In genomic region chr12:75557813-75558212, GRCm38 (mm10) we compare ENCODE assay signal across 8 mouse cellular contexts. TPM values are rescaled to one million over a fixed set of nuclear protein-coding genes. Genes with fewer than 3 reads are reported as not detected.
DNase-seq lines count a peak whose midpoint lies in the region; ATAC-seq and TF ChIP-seq lines count a peak whose summit lies in the region.

No protein-coding gene starts in this region.

- no peaks in the 10 kb centered on the region for H3K36me3 ChIP-seq in heart, embryonic 12.5 days
- H3K36me3 ChIP-seq in lung, embryonic 14.5 days (ENCODE audit: insufficient read depth): no peaks in the 10 kb centered on the region; the same call in 1 of the 2 replicates
- no peaks in the 10 kb centered on the region for H3K36me3 ChIP-seq in midbrain, embryonic 15.5 days (replicated peaks)
- H3K36me3 ChIP-seq in intestine, postnatal 0 days (ENCODE audit: control insufficient read depth, insufficient read depth): no peaks in the 10 kb centered on the region

- TF ChIP-seq CTCF in lung, embryonic 14.5 days (IDR thresholded peaks at IDR 0.05; ENCODE audit: low read depth): no peak
- no peak for TF ChIP-seq CTCF in intestine, postnatal 0 days (IDR thresholded peaks at IDR 0.05; ENCODE audit: low read depth)

- 0 out of 2 replicates have a peak overlapping the region, but pooled peaks have one; percentile 6 for H3K27ac ChIP-seq in heart, embryonic 12.5 days (ENCODE audit: poor library complexity, severe bottlenecking)
- peak overlapping the region; percentile 30; the same call in 1 of the 2 replicates for H3K27ac ChIP-seq in lung, embryonic 14.5 days (ENCODE audit: low read depth)
- peak overlapping the region; percentile 55; the same call in 1 of the 2 replicates for H3K27ac ChIP-seq in midbrain, embryonic 15.5 days
- no peak overlapping the region for H3K27ac ChIP-seq in intestine, postnatal 0 days (ENCODE audit: low read depth, low read length)

- no peak overlapping the region for H3K4me3 ChIP-seq in heart, embryonic 12.5 days
- H3K4me3 ChIP-seq in lung, embryonic 14.5 days (ENCODE audit: low read depth, low read length): no peak overlapping the region
- no peak overlapping the region for H3K4me3 ChIP-seq in midbrain, embryonic 15.5 days
- no peak overlapping the region for H3K4me3 ChIP-seq in intestine, postnatal 0 days (ENCODE audit: low read depth, low read length)

- H3K9ac ChIP-seq in heart, embryonic 12.5 days: no peak overlapping the region
- no peak overlapping the region for H3K9ac ChIP-seq in lung, embryonic 14.5 days
- no peak overlapping the region for H3K9ac ChIP-seq in midbrain, embryonic 15.5 days
- no peak overlapping the region for H3K9ac ChIP-seq in intestine, postnatal 0 days (ENCODE audit: low read depth, low read length)

- intact Hi-C loops in heart, postnatal 25 days (cut with DNase I): no loop called here

- no peak overlapping the region for H3K4me2 ChIP-seq in heart, embryonic 12.5 days
- no peak overlapping the region for H3K4me2 ChIP-seq in lung, embryonic 14.5 days
- no peak overlapping the region for H3K4me2 ChIP-seq in midbrain, embryonic 15.5 days
- no peak overlapping the region for H3K4me2 ChIP-seq in intestine, postnatal 0 days (replicated peaks; ENCODE audit: low read depth)

- 72% methylated on average over 2 of the region's 2 CpGs for WGBS in heart, embryonic 12.5 days
- 72% methylated on average over 2 of the region's 2 CpGs for WGBS in lung, embryonic 14.5 days
- WGBS in midbrain, embryonic 15.5 days: 45% methylated on average over 2 of the region's 2 CpGs
- WGBS in intestine, postnatal 0 days: 74% methylated on average over 2 of the region's 2 CpGs

- DNase-seq in heart, postnatal 25 days (ENCODE audit: low spot score): no peak
- no peak for DNase-seq in lung, embryonic 14.5 days
- DNase-seq in lung, postnatal 25 days (ENCODE audit: low spot score): no peak
- DNase-seq in cerebellum, adult 9-11 months: peak; percentile 94
- no peak for DNase-seq in left cerebral cortex, adult 8-10 months (ENCODE audit: low spot score in 2 of 2)

- peaks cover 70% of the 10 kb centered on the region for H3K4me1 ChIP-seq in heart, embryonic 12.5 days (replicated peaks)
- H3K4me1 ChIP-seq in lung, embryonic 14.5 days (ENCODE audit: insufficient read depth): peaks cover 9% of the 10 kb centered on the region
- H3K4me1 ChIP-seq in midbrain, embryonic 15.5 days: peaks cover 24% of the 10 kb centered on the region; the same call in 1 of the 2 replicates
- no peaks in the 10 kb centered on the region for H3K4me1 ChIP-seq in intestine, postnatal 0 days (replicated peaks; ENCODE audit: control insufficient read depth, insufficient read depth, low read length)

- no peaks in the 10 kb centered on the region for H3K9me3 ChIP-seq in heart, embryonic 12.5 days (replicated peaks)
- no peaks in the 10 kb centered on the region for H3K9me3 ChIP-seq in lung, embryonic 14.5 days (ENCODE audit: low read depth, low read length)
- no peaks in the 10 kb centered on the region for H3K9me3 ChIP-seq in midbrain, embryonic 15.5 days
- no peaks in the 10 kb centered on the region for H3K9me3 ChIP-seq in intestine, postnatal 0 days (ENCODE audit: control insufficient read depth)

- ATAC-seq in heart, embryonic 12.5 days (ENCODE audit: insufficient number of reproducible peaks, low FRiP score): no peak
- no peak for ATAC-seq in lung, embryonic 14.5 days (ENCODE audit: insufficient read depth)
- peak; percentile 13; the same call in 1 of the 2 replicates for ATAC-seq in midbrain, embryonic 15.5 days (replicated peaks)
- no peak for ATAC-seq in intestine, postnatal 0 days

- no peaks in the 10 kb centered on the region for H3K27me3 ChIP-seq in heart, embryonic 12.5 days (replicated peaks)
- H3K27me3 ChIP-seq in lung, embryonic 14.5 days (ENCODE audit: insufficient read depth, low read length): no peaks in the 10 kb centered on the region
- H3K27me3 ChIP-seq in midbrain, embryonic 15.5 days (replicated peaks): no peaks in the 10 kb centered on the region
- no peaks in the 10 kb centered on the region for H3K27me3 ChIP-seq in intestine, postnatal 0 days (replicated peaks; ENCODE audit: control insufficient read depth, insufficient read depth, low read length)

RNA-seq across cellular contexts. Expression of gene Ppp2r5e, which starts 38.2 kb away (rescaled TPM):
- 12.1 and 12.7 TPM in 2 replicates for polyA plus RNA-seq in heart, embryonic 12.5 days (2016; fragmentation: Nextera tagmentation; extraction: Ambion mirVana)
- 10 to 100 TPM; 32.0 to 33.8 TPM for total RNA-seq in heart, postnatal 25 days (2021)
- polyA plus RNA-seq in lung, embryonic 14.5 days (2014; fragmentation: Nextera tagmentation; extraction: Ambion mirVana): 19.9 and 20.3 TPM in 2 replicates
- polyA plus RNA-seq in midbrain, embryonic 15.5 days (2015; fragmentation: Nextera tagmentation; extraction: Ambion mirVana): 20.9 and 21.3 TPM in 2 replicates
- polyA plus RNA-seq in intestine, postnatal 0 days (2015; fragmentation: Nextera tagmentation; extraction: Ambion mirVana): 7.3 and 9.2 TPM in 2 replicates
- total RNA-seq in left cerebral cortex, adult 8-10 months (2022): 10 to 100 TPM; 69.1 to 74.0 (median 73.5) TPM
